Mouse (Mus musculus) liver, postnatal 0 days (tissue): ENCODE results near the gene Wdr45. TPM values are rescaled to one million over a fixed set of nuclear protein-coding genes. Genes with fewer than 3 reads are reported as not detected.
"Not testable (repeated sequence)": the region's sequence is repeated elsewhere in the genome, so short reads cannot be mapped to it uniquely, and the experiment has no call there.

Experiments
- ATAC-seq: fragments of 200-750 bp; cut with Nextera tagmentation; 2 replicates; pipeline ENCODE4 v1.8.0; 2017; ENCODE audit warnings: mild to moderate bottlenecking, moderate library complexity
- DNase-seq: peaks from one replicate; pipeline ENCODE4 v3.0.0-alpha.2; 2016
- H3K27ac ChIP-seq: fragments of 300-500 bp; sonication (generic); 2 replicates; pipeline ENCODE4 v1.5.1; 2014; ENCODE audit warnings: antibody characterized with exemption, moderate library complexity, mild to moderate bottlenecking, low read depth
- H3K27me3 ChIP-seq: fragments of 300-500 bp; sonication (generic); 2 replicates; pipeline ENCODE4 v1.6.1; 2014; ENCODE audit warnings: low read length, control low read depth, mixed read lengths; ENCODE audit not compliant: insufficient read depth
- H3K36me3 ChIP-seq: fragments of 300-500 bp; sonication (generic); replicated peaks from 2 replicates; pipeline ENCODE4 v1.6.1; 2014; ENCODE audit warnings: mild to moderate bottlenecking, control low read depth, low read length, moderate library complexity, mixed read lengths; ENCODE audit not compliant: insufficient read depth
- H3K4me1 ChIP-seq: fragments of 300-500 bp; sonication (generic); 2 replicates; pipeline ENCODE4 v1.6.1; 2014; ENCODE audit warnings: antibody characterized with exemption, mild to moderate bottlenecking, control low read depth; ENCODE audit not compliant: insufficient read depth
- H3K4me2 ChIP-seq: fragments of 300-500 bp; sonication (generic); 2 replicates; pipeline ENCODE4 v1.6.1; 2014; ENCODE audit warnings: low read depth, mild to moderate bottlenecking, low read length, moderate library complexity, mixed read lengths
- H3K4me3 ChIP-seq: fragments of 300-500 bp; sonication (generic); 2 replicates; pipeline ENCODE4 v1.5.1; 2014; ENCODE audit warnings: low read depth, low read length
- H3K9ac ChIP-seq: fragments of 300-500 bp; sonication (generic); replicated peaks from 2 replicates; pipeline ENCODE4 v1.6.1; 2014; ENCODE audit warnings: mild to moderate bottlenecking, moderate library complexity
- H3K9me3 ChIP-seq: fragments of 300-500 bp; sonication (generic); 2 replicates; pipeline ENCODE4 v1.6.1; 2016; ENCODE audit warnings: mild to moderate bottlenecking, control low read depth, low read length, mixed read lengths
- CTCF ChIP-seq: sonication (generic); IDR thresholded peaks from 2 replicates; pipeline ENCODE4 v1.5.1; 2016; ENCODE audit warnings: antibody characterized with exemption, low read depth
- EP300 ChIP-seq: IDR thresholded peaks from 2 replicates; pipeline ENCODE4 v1.6.1; 2016; ENCODE audit warnings: antibody characterized with exemption, low read depth, mild to moderate bottlenecking
- WGBS: fragments of 180-500 bp; shearing (Covaris S2); extraction: QIAGEN DNeasy Blood & Tissue Kit; methylation state at CpG from one replicate; pipeline ENCODE4 v1.1.7; 2014; ENCODE audit not compliant: insufficient replicate concordance; 5-methylcytosine and 5-hydroxymethylcytosine counted together
- polyA plus RNA-seq: library from polyadenylated mRNA; unstranded; fragments of >200 nt; fragmentation: Nextera tagmentation; extraction: Ambion mirVana; gene quantifications from 2 replicates; pipeline ENCODE4 v1.2.1, GENCODE M21; 2015

Gene Wdr45
- polyA plus RNA-seq, 1 experiment from 2014 or later: 17.4 TPM

DNA sequence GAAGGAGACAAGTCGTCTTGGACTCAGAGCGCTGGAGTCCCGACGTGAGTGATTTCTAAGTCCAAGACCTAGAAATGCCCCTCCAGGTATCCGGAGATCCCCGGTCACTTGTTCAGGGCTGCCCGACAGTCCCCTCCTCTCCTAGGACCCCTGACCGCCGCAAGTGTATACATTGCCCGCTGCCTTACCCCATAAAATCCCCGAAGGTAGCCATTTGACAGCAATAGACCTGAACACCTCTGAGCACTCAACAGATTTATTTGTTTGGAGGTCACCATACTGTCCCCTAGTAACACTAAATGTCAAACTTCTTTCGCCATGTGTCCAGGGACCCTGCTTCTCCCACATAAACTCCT is 34.1 kb upstream of the Wdr45 start:
- Histone ChIP-seq H3K4me2 (peak overlapping the region; percentile 70), H3K9ac (no peak overlapping the region), H3K27me3 (no peaks in the 10 kb centered on the region), H3K27ac (no peak overlapping the region), H3K36me3 (no peaks in the 10 kb centered on the region), H3K4me3 (peak overlapping the region; percentile 29), H3K4me1 (no peaks in the 10 kb centered on the region; the same call in 1 of the 2 replicates), H3K9me3 (no peaks in the 10 kb centered on the region)
- TF ChIP-seq CTCF (no peak), EP300 (no peak)
- DNase-seq (no peak), ATAC-seq (peak; percentile 9)
- WGBS: 21% methylated on average over 12 of the region's 12 CpGs

DNA sequence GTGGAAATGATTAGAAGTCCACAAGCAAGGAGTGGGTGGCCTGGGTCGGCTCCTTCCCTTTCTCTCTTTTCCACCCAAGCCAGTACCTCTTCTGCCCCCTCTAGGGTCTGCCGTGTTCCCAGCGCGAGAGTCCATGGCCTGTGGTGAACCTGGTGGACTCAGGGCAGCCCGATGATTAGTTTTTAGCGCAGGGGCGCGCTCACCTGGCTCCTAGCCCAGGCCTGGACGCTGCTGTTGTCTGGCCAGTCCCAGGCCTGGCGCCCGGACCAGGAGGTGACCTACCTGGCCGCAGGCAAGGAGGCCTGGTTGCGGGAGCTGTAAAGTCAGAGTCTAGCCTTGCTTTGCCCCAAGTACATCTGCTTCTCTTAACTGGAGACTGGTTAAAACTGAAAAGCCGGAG is 33.3 kb upstream of the Wdr45 start, which contains the start of gene Magix:
Gene Magix (minus strand): TSS at position 388 of the 400 bp plus-strand sequence.
- 56% methylated on average over 13 of the region's 14 CpGs for WGBS
- no peaks in the 10 kb centered on the region for H3K9me3 ChIP-seq
- TF ChIP-seq CTCF: no peak
- no peak for TF ChIP-seq EP300
- H3K27ac ChIP-seq: no peak within 1 kb of the TSS
- H3K4me2 ChIP-seq: peak within 1 kb of the TSS; percentile 70
- no peak within 1 kb of the TSS for H3K9ac ChIP-seq
- peak within 1 kb of the TSS; percentile 29 for H3K4me3 ChIP-seq
- H3K4me1 ChIP-seq: no peaks in the 10 kb centered on the region; the same call in 1 of the 2 replicates
- ATAC-seq: peak; percentile 64
- DNase-seq: peak; percentile 50
- H3K36me3 ChIP-seq: no peaks in the 10 kb centered on the region
- no peaks in the 10 kb centered on the region for H3K27me3 ChIP-seq

DNA sequence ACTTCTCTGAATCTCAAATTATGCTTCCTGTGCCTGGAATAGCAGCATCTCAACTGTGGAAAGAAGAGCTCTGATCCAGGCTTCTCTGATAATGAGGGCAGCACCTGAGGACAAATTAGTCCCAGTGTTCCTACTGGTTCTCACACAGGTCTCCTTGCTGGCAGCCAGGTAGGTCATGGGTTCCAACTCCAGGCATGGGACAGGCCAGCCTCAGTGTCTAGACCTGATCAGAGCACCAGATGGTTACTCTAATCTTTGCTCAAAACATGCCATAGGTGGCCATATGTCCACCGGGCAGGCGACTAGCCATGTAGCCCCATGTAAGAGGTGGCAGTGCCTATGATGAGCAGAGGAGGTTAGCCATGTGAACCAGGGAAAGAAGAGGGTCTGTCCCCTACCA is 25.8 kb upstream of the Wdr45 start:
- Histone ChIP-seq H3K36me3 (no peaks in the 10 kb centered on the region), H3K4me2 (no peak overlapping the region), H3K9ac (no peak overlapping the region), H3K4me1 (no peaks in the 10 kb centered on the region), H3K27me3 (no peaks in the 10 kb centered on the region), H3K4me3 (no peak overlapping the region), H3K9me3 (no peaks in the 10 kb centered on the region), H3K27ac (no peak overlapping the region)
- 76% methylated on average over 2 of the region's 2 CpGs for WGBS
- ATAC-seq (no peak), DNase-seq (no peak)
- TF ChIP-seq EP300 (no peak), CTCF (no peak)

DNA sequence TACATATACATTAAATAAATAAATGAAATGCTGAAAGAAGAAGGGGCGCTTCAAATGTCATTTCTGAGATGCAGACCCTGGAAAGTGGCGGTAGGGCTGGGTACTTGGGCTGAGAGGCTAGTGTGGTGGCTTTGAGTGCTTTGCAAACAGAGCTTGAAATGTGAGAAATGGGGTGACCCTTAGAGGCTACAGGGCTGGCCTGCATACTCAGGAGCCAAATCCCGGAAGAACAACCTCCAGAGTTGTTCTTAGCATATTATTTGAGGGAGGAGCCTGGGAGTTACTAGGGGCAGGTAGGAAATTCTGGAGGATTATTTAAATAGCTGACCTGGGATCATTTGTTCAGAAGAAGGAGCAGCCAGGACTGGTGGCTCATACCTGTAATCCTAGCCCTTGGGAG is 23.6 kb upstream of the Wdr45 start:
- Histone ChIP-seq H3K4me2 (no peak overlapping the region), H3K9ac (no peak overlapping the region), H3K4me1 (no peaks in the 10 kb centered on the region), H3K9me3 (no peaks in the 10 kb centered on the region), H3K4me3 (no peak overlapping the region), H3K36me3 (no peaks in the 10 kb centered on the region), H3K27me3 (no peaks in the 10 kb centered on the region), H3K27ac (no peak overlapping the region)
- 59% methylated on average over 3 of the region's 3 CpGs for WGBS
- DNase-seq: no peak
- ATAC-seq: no peak
- no peak for TF ChIP-seq CTCF
- TF ChIP-seq EP300: no peak

DNA sequence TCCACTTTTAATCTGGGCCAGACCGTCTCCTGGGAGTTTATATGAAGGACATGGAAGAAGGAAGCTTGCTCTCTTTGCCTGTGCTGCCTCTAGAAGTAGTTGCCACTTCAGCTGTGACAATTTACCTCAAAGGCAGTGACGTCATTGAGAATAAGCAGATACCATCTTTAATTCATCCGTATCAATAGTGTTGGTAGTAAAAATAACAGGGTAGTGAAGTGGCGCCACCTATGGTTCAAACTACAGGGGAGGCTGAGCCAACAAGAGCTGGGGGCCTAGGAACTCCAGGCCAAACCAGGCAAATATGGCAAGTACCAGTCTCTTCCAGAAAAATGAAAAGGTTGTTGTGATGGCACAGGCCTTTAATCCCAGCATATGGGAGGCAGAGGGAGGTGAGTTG is 21.3 kb upstream of the Wdr45 start:
- 37% methylated on average over 4 of the region's 4 CpGs for WGBS
- no peak for ATAC-seq

DNA sequence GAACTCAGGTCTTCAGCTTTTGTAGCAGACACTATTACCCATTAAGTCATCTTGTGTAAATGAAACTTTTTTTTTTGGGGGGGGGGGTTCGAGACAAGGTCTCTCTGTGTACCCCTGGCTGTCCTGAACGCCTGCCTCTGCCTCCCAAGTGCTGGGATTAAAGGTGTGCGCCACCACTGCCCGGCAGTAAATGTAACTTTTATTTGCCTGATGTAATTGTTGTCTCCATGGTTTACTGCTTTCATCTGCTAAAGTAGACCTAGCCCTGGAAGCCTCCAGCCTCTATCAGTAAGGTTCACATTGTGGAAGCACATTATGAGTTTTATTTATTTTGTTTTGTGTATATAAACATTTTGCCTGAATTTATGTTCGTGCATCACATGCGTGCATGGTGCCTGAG is 17.6 kb upstream of the Wdr45 start:
- peaks cover 3% of the 10 kb centered on the region; the same call in 1 of the 2 replicates for H3K36me3 ChIP-seq
- ATAC-seq: peak; percentile 24
- peak overlapping the region; percentile 44; the same call in 1 of the 2 replicates for H3K4me2 ChIP-seq
- H3K9me3 ChIP-seq: no peaks in the 10 kb centered on the region
- DNase-seq: no peak
- H3K27ac ChIP-seq: no peak overlapping the region
- H3K27me3 ChIP-seq: no peaks in the 10 kb centered on the region
- TF ChIP-seq CTCF (no peak), EP300 (no peak)
- H3K4me1 ChIP-seq: peaks cover 4% of the 10 kb centered on the region; the same call in 1 of the 2 replicates
- H3K4me3 ChIP-seq: peak overlapping the region; percentile 69; the same call in 1 of the 2 replicates
- no peak overlapping the region for H3K9ac ChIP-seq
- WGBS: 37% methylated on average over 6 of the region's 6 CpGs

More for the DNA sequence above, 21.3 kb upstream of the Wdr45 start:
- Histone ChIP-seq H3K9me3 (no peaks in the 10 kb centered on the region), H3K4me2 (no peak overlapping the region), H3K27ac (no peak overlapping the region), H3K9ac (no peak overlapping the region), H3K4me3 (no peak overlapping the region), H3K4me1 (0 out of 2 replicates have a peak, but pooled peaks cover 4% of the 10 kb centered on the region), H3K27me3 (no peaks in the 10 kb centered on the region), H3K36me3 (no peaks in the 10 kb centered on the region)
- peak; percentile 65 for TF ChIP-seq CTCF
- no peak for TF ChIP-seq EP300
- DNase-seq: peak; percentile 43

DNA sequence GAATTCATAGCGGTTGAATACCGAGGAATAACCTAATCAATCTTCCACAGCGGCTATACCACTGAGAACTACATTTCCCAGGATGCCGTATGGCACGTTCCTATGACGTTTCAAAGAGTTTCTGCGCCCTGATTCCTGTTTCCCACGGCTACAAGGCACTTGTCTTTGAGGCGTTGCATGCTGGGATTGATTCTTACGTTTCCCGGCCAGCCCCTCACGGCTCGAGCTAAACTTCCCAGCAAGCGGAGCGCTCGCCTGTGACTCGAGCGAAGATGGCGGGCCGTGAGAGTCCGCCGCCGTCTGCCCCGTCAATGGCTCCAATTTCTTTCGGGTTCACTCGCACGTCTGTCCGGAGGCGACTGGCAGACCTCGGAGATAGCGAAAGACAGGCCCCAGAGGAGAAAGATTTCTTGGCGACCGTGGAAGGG is 17.2 kb upstream of the Wdr45 start, which contains the start of gene Gpkow:
Gene Gpkow (plus strand): TSS at position 178 of the 428 bp plus-strand sequence.
- H3K9me3 ChIP-seq: no peaks in the 10 kb centered on the region
- DNase-seq: peak; percentile 82
- peak within 1 kb of the TSS; percentile 69 for H3K4me3 ChIP-seq
- peaks cover 4% of the 10 kb centered on the region; the same call in 1 of the 2 replicates for H3K4me1 ChIP-seq
- H3K36me3 ChIP-seq: peaks cover 3% of the 10 kb centered on the region; the same call in 1 of the 2 replicates
- WGBS: 10% methylated on average over 33 of the region's 33 CpGs
- peak within 1 kb of the TSS; percentile 70 for H3K4me2 ChIP-seq
- peak; percentile 97 for ATAC-seq
- H3K27me3 ChIP-seq: no peaks in the 10 kb centered on the region
- H3K9ac ChIP-seq: peak within 1 kb of the TSS; percentile 77
- peak within 1 kb of the TSS; percentile 67 for H3K27ac ChIP-seq
- TF ChIP-seq EP300: no peak
- no peak for TF ChIP-seq CTCF

DNA sequence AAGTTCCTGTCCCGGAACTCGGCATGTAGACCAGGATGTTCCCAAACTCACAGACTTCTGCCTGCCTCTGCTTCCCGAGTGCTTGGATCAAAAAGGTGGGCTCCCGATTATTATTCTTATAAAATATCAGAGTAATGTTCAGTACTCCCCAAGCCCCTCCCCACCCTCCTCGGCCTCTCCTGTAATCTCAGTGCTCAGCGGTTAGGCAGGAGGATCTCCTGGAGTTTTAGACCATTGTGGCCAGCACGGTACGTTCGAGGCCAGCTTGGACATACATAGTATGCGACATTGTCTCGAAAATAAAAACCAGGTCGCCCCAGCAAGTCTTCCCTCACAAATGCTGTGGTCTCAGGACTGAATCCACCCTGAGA is 384 bp upstream of the Wdr45 start:
- H3K27ac ChIP-seq, H3K27me3 ChIP-seq, H3K36me3 ChIP-seq, H3K4me1 ChIP-seq, H3K9me3 ChIP-seq, DNase-seq: not testable (repeated sequence)
- peak overlapping the region; percentile 46 for H3K4me3 ChIP-seq
- H3K9ac ChIP-seq: peak overlapping the region; percentile 44; the same call in 1 of the 2 replicates
- 25% methylated on average over 4 of the region's 12 CpGs for WGBS
- ATAC-seq: peak; percentile 6
- peak overlapping the region; percentile 62 for H3K4me2 ChIP-seq
